Mouse (Mus musculus) embryonic facial prominence, embryonic 11.5 days (tissue): ENCODE results near the gene Cklf. TPM values are rescaled to one million over a fixed set of nuclear protein-coding genes. Genes with fewer than 3 reads are reported as not detected.

Source experiments
- ATAC-seq: fragments of 200-750 bp; cut with Nextera tagmentation; replicated peaks from 2 replicates; pipeline ENCODE4 v1.8.0; 2017; ENCODE audit warnings: low read depth; ENCODE audit not compliant: insufficient number of reproducible peaks, low FRiP score, low TSS enrichment
- DNase-seq: peaks from one replicate; pipeline ENCODE4 v3.0.0-alpha.2; 2015; ENCODE audit warnings: low spot score
- H3K27ac ChIP-seq: fragments of 300-500 bp; sonication (generic); replicated peaks from 2 replicates; pipeline ENCODE4 v1.5.1; 2014; ENCODE audit warnings: mild to moderate bottlenecking, low read depth, low read length, control low read depth
- H3K27me3 ChIP-seq: fragments of 300-500 bp; sonication (generic); 2 replicates; pipeline ENCODE4 v1.6.1; 2014; ENCODE audit warnings: mild to moderate bottlenecking, low read length, moderate library complexity, mixed read lengths; ENCODE audit not compliant: control insufficient read depth, insufficient read depth
- H3K36me3 ChIP-seq: fragments of 300-500 bp; sonication (generic); replicated peaks from 2 replicates; pipeline ENCODE4 v1.6.1; 2014; ENCODE audit warnings: low read depth, mild to moderate bottlenecking, low read length, moderate library complexity, mixed read lengths; ENCODE audit not compliant: control insufficient read depth, insufficient read depth
- H3K4me1 ChIP-seq: fragments of 300-500 bp; sonication (generic); 2 replicates; pipeline ENCODE4 v1.6.1; 2014; ENCODE audit warnings: low read length, mixed read lengths; ENCODE audit not compliant: control insufficient read depth, insufficient read depth
- H3K4me2 ChIP-seq: fragments of 300-500 bp; sonication (generic); 2 replicates; pipeline ENCODE4 v1.6.1; 2014; ENCODE audit warnings: low read depth, mild to moderate bottlenecking, control low read depth, low read length, moderate library complexity
- H3K4me3 ChIP-seq: fragments of 300-500 bp; sonication (generic); 2 replicates; pipeline ENCODE4 v1.5.1; 2014; ENCODE audit warnings: low read depth, low read length, control low read depth
- H3K9ac ChIP-seq: fragments of 300-500 bp; sonication (generic); replicated peaks from 2 replicates; pipeline ENCODE4 v1.6.1; 2014; ENCODE audit warnings: mild to moderate bottlenecking, control low read depth, low read length
- H3K9me3 ChIP-seq: fragments of 300-500 bp; sonication (generic); replicated peaks from 2 replicates; pipeline ENCODE4 v1.6.1; 2016; ENCODE audit warnings: mild to moderate bottlenecking, low read length, inconsistent platforms, mixed read lengths; ENCODE audit not compliant: control insufficient read depth
- WGBS: fragments of 180-500 bp; shearing (Covaris S2); extraction: QIAGEN DNeasy Blood & Tissue Kit; methylation state at CpG from one replicate; pipeline ENCODE4 v1.1.7; 2014; 5-methylcytosine and 5-hydroxymethylcytosine counted together
- polyA plus RNA-seq: library from polyadenylated mRNA; unstranded; fragments of >200 nt; fragmentation: Nextera tagmentation; extraction: Ambion mirVana; gene quantifications from 2 replicates; pipeline ENCODE4 v1.2.1, GENCODE M21; 2014

Gene Cklf
- polyA plus RNA-seq, 1 experiment from 2014 or later: 36.3 TPM

- DNase-seq (no peak), ATAC-seq (no peak)
- Histone ChIP-seq H3K4me1 (no peaks in the 10 kb centered on the region), H3K4me3 (no peak overlapping the region), H3K27ac (no peak overlapping the region), H3K4me2 (no peak overlapping the region), H3K9me3 (no peaks in the 10 kb centered on the region), H3K36me3 (peaks cover 6% of the 10 kb centered on the region), H3K9ac (no peak overlapping the region), H3K27me3 (no peaks in the 10 kb centered on the region)
- WGBS: 89% methylated on average over 9 of the region's 9 CpGs
Measured at GRCm38 (mm10) chr8:104230377-104230776, 20.3 kb upstream of the Cklf start.

- Histone ChIP-seq H3K9me3 (no peaks in the 10 kb centered on the region), H3K9ac (no peak overlapping the region), H3K4me2 (no peak overlapping the region), H3K27ac (no peak overlapping the region), H3K27me3 (no peaks in the 10 kb centered on the region), H3K36me3 (peaks cover 6% of the 10 kb centered on the region), H3K4me3 (no peak overlapping the region), H3K4me1 (no peaks in the 10 kb centered on the region)
- DNase-seq (no peak), ATAC-seq (no peak)
- 96% methylated on average over 4 of the region's 4 CpGs for WGBS
Measured at GRCm38 (mm10) chr8:104232039-104232438, 18.6 kb upstream of the Cklf start.

GRCm38 (mm10) chr8:104232919-104233318, 17.7 kb upstream of the Cklf start:
- H3K9ac ChIP-seq: no peak overlapping the region
- H3K27me3 ChIP-seq: no peaks in the 10 kb centered on the region
- ATAC-seq (no peak), DNase-seq (no peak)
- no peak overlapping the region for H3K4me2 ChIP-seq
- peaks cover 3% of the 10 kb centered on the region for H3K36me3 ChIP-seq
- H3K4me1 ChIP-seq: no peaks in the 10 kb centered on the region
- H3K4me3 ChIP-seq: no peak overlapping the region
- H3K9me3 ChIP-seq: no peaks in the 10 kb centered on the region
- 94% methylated on average over 5 of the region's 5 CpGs for WGBS
- no peak overlapping the region for H3K27ac ChIP-seq

GRCm38 (mm10) chr8:104234573-104234972, 16.1 kb upstream of the Cklf start:
- Histone ChIP-seq H3K9me3 (no peaks in the 10 kb centered on the region), H3K36me3 (peaks cover 3% of the 10 kb centered on the region), H3K4me1 (no peaks in the 10 kb centered on the region), H3K4me2 (no peak overlapping the region), H3K4me3 (no peak overlapping the region), H3K9ac (no peak overlapping the region), H3K27ac (no peak overlapping the region), H3K27me3 (no peaks in the 10 kb centered on the region)
- ATAC-seq (no peak), DNase-seq (peak; percentile 38)
- 47% methylated on average over 6 of the region's 6 CpGs for WGBS

- no peak overlapping the region for H3K27ac ChIP-seq
- DNase-seq: no peak
- H3K4me1 ChIP-seq: no peaks in the 10 kb centered on the region
- H3K27me3 ChIP-seq: no peaks in the 10 kb centered on the region
- 91% methylated on average over 10 of the region's 10 CpGs for WGBS
- no peak overlapping the region for H3K9ac ChIP-seq
- H3K9me3 ChIP-seq: no peaks in the 10 kb centered on the region
- H3K4me2 ChIP-seq: no peak overlapping the region
- H3K4me3 ChIP-seq: no peak overlapping the region
- ATAC-seq: no peak
- peaks cover 3% of the 10 kb centered on the region; the same call in 1 of the 2 replicates for H3K36me3 ChIP-seq
Measured at GRCm38 (mm10) chr8:104239418-104239861, 11.2 kb upstream of the Cklf start.

GRCm38 (mm10) chr8:104242038-104242644, 8.5 kb upstream of the Cklf start:
- Histone ChIP-seq H3K4me3 (no peak overlapping the region), H3K4me1 (no peaks in the 10 kb centered on the region), H3K27ac (no peak overlapping the region), H3K9me3 (no peaks in the 10 kb centered on the region), H3K36me3 (peaks cover 3% of the 10 kb centered on the region; the same call in 1 of the 2 replicates), H3K4me2 (no peak overlapping the region), H3K9ac (no peak overlapping the region), H3K27me3 (no peaks in the 10 kb centered on the region)
- ATAC-seq: no peak
- 81% methylated on average over 12 of the region's 12 CpGs for WGBS
- no peak for DNase-seq

- no peak overlapping the region; the same call in 1 of the 2 replicates for H3K9ac ChIP-seq
- H3K4me3 ChIP-seq: no peak overlapping the region
- H3K27me3 ChIP-seq: no peaks in the 10 kb centered on the region
- H3K27ac ChIP-seq: no peak overlapping the region
- H3K4me2 ChIP-seq: no peak overlapping the region
- DNase-seq (no peak), ATAC-seq (no peak)
- WGBS: 85% methylated on average over 4 of the region's 4 CpGs
- H3K4me1 ChIP-seq: no peaks in the 10 kb centered on the region; the same call in 1 of the 2 replicates
- H3K9me3 ChIP-seq: no peaks in the 10 kb centered on the region
- H3K36me3 ChIP-seq: no peaks in the 10 kb centered on the region; the same call in 1 of the 2 replicates
Measured at GRCm38 (mm10) chr8:104246621-104247020, 4.0 kb upstream of the Cklf start.

- Histone ChIP-seq H3K4me3 (peak overlapping the region; percentile 86), H3K36me3 (no peaks in the 10 kb centered on the region; the same call in 1 of the 2 replicates), H3K4me1 (no peaks in the 10 kb centered on the region; the same call in 1 of the 2 replicates), H3K27ac (no peak overlapping the region), H3K9ac (peak overlapping the region; percentile 80), H3K4me2 (peak overlapping the region; percentile 68), H3K9me3 (no peaks in the 10 kb centered on the region), H3K27me3 (no peaks in the 10 kb centered on the region)
- no peak for DNase-seq
- 68% methylated on average over 22 of the region's 22 CpGs for WGBS
- ATAC-seq: no peak
Measured at GRCm38 (mm10) chr8:104247054-104247907, 3.4 kb upstream of the Cklf start.
